Mouse (Mus musculus) right cerebral cortex, postnatal 10 days (tissue): ENCODE data around the gene Insl3.
"Not testable (repeated sequence)": the region's sequence is repeated elsewhere in the genome, so short reads cannot be mapped to it uniquely, and the experiment has no call there.

Experiments
- DNase-seq, 2 experiments: peaks; one replicate each; pipeline ENCODE4 v3.0.0; 2021; ENCODE audit warnings: low spot score in 2 of 2

The Insl3 gene

DNA sequence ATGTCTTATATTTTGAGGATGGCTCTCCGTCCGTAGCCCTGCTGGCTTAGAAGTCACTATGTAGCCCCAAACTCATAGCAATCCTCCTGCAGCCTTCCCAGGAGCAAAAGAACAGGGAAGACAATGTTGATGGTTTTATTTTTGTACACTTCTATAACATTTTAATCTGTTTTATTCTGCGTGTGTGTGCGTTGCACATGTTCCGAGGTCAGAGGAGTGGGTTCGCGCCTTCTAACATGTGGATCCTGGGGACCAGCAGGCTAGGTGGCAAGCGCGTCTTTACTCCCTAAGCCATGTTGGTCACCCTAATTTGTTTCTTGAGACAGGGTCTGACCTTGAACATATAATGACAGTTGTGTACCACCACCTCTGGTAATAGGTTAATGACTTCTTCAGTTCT, 12.2 kb upstream of the Insl3 start:
- no peak for DNase-seq

DNA sequence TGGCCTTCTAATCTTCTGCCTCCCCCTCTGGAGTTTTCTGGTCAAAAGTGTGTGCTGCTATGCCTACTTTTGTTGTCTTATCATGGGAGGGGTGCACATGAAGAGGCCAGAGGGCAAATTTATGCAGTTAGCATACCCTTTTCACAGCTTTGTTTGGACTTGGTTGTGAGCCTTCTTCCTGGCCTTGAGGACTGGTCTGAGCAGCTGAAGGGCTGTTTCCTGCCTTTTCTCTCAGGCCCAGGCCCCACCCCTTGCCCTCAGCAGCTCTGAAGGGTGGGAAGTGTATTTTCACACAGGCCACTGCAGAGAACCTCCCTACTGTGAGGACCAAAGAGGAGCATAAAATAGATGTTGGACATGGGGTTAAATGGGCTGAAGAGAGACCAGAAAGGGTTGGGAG, 11.5 kb upstream of the Insl3 start:
- no peak for DNase-seq

GRCm38 (mm10) chr8:71678216-71678615, 10.8 kb upstream of the Insl3 start:
- peak in 1 of 2 experiments; percentile 28 for DNase-seq

GRCm38 (mm10) chr8:71679116-71679515, 9.9 kb upstream of the Insl3 start:
- DNase-seq: peak in 1 of 2 experiments; percentile 29

DNA sequence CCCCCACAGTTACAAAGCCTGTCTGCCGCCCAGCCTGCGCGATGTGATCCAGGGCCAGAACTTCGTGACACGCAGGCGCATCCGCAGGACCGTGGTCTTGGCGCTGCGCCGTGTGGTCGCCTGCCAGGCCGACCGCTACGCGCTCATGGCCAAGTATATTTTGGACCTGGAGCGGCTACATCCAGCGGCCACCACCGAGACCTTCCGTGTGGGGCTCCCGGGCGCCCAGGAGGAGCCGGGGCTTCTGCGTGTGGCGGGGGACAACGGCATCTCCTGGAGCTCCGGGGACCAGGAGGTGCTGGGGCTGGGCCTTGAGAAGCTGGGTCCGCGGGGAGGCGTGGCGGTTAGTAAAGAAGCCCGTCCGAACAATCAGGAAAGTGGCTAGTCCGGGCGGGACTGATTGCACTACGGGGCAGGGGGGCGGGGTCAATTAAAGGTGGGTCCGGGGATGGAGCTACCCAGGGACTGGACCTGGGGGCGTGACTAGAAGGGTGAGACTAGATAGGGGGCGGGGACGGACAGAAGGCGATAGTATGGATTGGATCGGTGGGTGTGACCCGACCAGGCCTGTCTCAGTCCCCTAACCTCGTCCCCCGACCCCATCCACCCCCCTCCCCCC, 9.4 kb upstream of the Insl3 start:
- DNase-seq: no peak

DNA sequence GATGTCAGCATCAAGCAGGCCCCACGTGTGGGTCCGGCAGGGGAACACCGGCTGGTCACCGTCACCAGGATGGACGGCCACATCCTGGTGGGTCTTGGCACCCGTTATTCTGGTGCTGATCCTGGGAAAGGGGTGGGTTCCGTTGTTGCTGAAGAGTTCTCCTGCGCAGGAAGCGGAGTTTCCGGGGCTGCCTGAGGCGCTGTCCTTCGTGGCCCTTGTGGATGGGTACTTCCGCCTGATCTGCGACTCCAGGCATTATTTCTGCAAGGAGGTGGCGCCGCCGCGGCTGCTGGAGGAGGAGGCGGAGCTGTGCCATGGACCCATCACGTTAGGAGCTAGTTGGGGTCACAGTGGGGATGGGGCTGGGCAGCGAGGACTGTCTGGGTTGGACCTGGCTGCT, 8.5 kb upstream of the Insl3 start:
- DNase-seq: peak in 1 of 2 experiments; percentile 33

DNA sequence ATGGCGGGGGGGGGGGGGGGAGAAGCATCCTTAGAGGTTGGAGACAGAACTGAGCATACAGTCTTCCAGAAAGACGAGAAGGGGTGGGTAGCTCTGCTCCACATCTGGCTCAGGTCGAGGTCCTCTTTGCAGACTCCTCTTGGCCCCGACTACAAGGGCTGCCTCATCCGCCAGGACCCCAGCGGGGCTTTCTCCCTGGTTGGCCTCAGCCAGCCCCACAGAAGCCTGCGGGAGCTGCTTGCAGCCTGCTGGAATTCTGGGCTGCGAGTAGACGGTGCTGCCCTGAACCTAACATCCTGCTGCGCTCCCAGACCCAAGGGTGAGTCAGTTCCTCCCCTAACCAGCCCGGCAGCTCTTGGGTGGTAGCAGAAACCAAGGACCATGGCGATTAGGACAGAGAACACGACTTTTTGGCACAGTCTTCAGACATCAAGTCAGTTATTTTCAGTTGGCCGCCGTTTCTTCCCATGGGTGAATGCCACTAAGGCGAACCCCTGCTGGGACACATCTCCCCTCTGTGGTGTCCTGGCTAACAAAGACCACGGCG, 7.6 kb upstream of the Insl3 start:
- DNase-seq: no peak

- DNase-seq: no peak
Observed at GRCm38 (mm10) chr8:71682832-71683231, 6.2 kb upstream of the Insl3 start.

GRCm38 (mm10) chr8:71684701-71685100, 4.3 kb upstream of the Insl3 start:
- DNase-seq: no peak

GRCm38 (mm10) chr8:71685573-71685972, 3.4 kb upstream of the Insl3 start:
- peak in 1 of 2 experiments; percentile 49 for DNase-seq

GRCm38 (mm10) chr8:71686143-71686734, 2.8 kb upstream of the Insl3 start:
- DNase-seq: no peak

DNA sequence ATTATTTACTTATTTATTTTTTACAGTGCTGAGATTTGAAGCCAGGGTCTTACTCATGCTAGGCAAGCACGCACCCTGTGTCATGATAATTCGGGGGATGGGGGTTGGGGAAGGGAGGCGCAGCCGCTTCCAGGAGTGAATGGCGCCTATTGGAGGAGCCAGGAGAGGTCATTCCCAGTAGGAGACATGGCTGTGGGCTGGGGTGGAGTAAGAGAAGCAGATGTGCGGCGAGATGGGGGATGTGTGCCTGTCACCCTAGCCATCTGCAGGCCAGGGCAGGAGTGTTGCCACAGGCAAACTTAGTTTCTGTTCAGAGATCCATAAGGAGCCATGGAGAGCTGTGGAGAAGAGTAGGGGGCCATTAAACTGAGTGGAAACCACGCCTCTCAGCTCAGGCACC, 1.4 kb upstream of the Insl3 start:
- no peak for DNase-seq

DNA sequence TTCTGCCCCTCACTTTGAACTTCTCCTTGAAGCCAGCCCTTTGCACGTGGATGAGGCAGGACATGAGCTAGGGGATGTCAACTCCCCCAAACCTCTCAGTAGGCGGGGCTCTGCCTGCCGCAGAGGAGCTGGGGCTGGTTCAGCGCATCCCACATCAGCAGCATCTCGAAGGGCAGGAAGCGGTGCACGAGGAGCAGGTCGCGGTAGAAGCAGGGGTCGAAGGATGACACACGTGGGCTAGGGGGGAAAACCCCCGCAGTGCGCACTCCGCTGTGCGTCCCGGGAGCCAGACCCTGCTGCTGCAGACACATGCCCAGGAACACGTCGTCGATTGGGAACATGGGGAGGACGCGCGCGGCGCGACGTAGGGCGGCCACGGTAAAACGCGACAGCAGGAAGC, 3.5 kb downstream of the Insl3 start:
- no peak for DNase-seq

DNA sequence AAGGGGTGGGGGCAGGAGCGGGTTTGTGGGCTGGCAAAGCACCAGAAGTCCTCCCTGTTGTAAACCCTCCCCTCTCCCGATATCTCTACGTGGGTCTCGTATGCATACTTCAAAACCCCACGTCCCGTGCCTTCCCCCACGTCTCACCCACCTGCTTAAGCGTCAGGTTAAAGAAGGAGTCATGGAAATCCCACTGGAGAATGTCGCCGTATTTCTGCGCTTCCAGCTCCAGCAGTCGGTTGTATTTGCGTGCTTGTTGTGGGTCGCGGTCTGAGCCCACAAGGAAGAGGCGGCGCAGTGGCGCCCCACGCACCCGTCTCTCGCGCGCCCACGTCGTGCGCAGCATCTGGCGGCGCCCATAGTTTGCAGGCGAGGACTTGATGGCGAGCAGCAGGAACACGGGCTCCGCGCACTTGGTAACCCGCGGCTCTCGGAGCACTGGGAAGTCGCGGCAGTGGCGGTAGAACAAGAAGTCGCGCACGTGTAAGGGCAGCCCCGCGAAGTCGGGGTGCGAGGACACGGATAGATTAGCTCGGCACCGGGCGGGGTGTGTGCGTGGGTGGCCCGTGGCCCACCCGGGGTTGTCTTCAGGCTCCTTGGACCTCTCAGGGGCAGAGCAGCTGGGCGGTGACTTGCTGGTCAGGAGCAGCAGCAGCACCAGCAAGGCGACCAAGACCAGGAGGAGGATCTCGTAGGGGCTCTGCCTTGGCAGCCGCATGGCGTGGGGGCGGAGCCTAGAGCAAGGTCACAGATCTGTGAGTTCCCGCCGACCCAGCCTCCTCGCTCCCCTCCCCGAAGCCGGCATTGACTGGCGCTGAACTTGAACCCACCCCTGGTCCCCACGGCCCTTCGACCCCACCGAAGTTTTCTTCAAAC, 4.4 kb downstream of the Insl3 start:
- peak in 1 of 2 experiments; percentile 31 for DNase-seq

GRCm38 (mm10) chr8:71695456-71695855, 6.4 kb downstream of the Insl3 start:
- not testable (repeated sequence) for DNase-seq

GRCm38 (mm10) chr8:71700493-71701269, 11.7 kb downstream of the Insl3 start:
- DNase-seq: no peak

DNA sequence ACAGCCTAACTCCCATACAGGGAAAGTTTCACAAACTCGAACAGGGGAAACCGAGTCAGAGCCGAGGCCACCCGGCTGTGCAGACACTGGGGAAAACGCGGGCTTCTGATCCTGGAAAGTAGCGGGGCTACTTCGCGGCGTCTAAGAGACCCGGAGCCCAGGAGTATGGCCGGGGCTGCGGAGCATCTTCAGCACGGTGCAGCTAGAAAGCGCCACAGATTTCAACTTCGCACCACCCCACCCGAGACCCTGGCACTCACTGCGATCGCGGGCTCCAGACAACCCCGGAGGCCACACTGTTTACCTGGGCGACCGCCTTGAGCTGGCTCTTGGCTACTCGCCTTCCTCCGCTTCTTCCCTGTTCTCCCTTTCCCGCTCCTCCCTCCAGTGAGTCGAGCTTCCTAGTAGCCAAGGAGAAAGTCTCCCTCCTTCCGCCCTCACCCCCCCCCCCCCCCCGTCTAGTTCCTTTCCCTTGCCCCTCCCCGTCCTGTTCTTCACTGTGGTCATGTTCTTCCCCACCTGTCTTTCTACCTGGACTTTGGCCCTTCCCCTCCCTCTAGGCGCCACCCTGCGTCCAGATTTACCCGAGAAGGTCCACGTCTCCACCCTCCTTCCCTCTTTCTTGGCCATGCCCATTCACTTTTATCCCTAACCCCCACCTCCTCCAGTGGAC, 12.5 kb downstream of the Insl3 start, which contains the start of gene B3gnt3:
Gene B3gnt3 (minus strand): TSS at position 376 of the 673 bp plus-strand sequence.
- no peak for DNase-seq

- DNase-seq: no peak
Observed at GRCm38 (mm10) chr8:71702087-71702432, 13.0 kb downstream of the Insl3 start.

- no peak for DNase-seq
Observed at GRCm38 (mm10) chr8:71702923-71703322, 13.9 kb downstream of the Insl3 start.

GRCm38 (mm10) chr8:71703400-71703799, 14.4 kb downstream of the Insl3 start:
- not testable (repeated sequence) for DNase-seq

GRCm38 (mm10) chr8:71707874-71708273, 18.9 kb downstream of the Insl3 start:
- DNase-seq: peak; percentile 71 to 72
